Mouse (Mus musculus): ENCODE results near the gene Zfp973. TPM values are rescaled to one million over a fixed set of nuclear protein-coding genes. Genes with fewer than 3 reads are reported as not detected.
"Not testable (repeated sequence)": the region's sequence is repeated elsewhere in the genome, so short reads cannot be mapped to it uniquely, and the experiment has no call there.

The Zfp973 gene
- 10 to 100 TPM; 11.9 to 15.2 TPM for total RNA-seq (2021)
- long read RNA-seq, partial matches to known transcripts, result 0 of 6 reads
- long read RNA-seq, other reads (novel, unspliced or antisense), result 3 of 6 reads

DNA sequence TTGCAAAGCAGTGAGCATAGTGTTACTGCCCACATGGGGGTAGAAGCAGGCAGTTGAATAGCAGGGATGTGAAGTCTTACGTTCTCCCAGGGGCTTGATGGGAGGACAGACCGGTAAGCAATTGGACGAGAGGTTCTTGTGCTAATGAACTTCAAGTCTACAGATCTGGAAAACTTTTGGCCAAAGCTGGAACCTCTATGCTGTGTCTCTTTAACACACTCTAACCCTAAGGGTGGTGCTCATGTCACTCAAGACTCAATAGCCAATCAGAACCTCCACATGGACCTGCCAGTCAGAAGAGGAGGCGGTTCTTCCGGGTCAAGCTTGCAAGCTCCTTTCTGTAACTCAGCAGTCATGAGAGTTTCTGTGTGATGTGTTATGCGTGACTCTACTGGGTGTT lies at the start of gene Zfp973:
Gene Zfp973 (plus strand): TSS at position 301 of the 400 bp plus-strand sequence.
- DNase-seq (ENCODE audit: low spot score in 2 of 2), result not testable (repeated sequence)

DNA sequence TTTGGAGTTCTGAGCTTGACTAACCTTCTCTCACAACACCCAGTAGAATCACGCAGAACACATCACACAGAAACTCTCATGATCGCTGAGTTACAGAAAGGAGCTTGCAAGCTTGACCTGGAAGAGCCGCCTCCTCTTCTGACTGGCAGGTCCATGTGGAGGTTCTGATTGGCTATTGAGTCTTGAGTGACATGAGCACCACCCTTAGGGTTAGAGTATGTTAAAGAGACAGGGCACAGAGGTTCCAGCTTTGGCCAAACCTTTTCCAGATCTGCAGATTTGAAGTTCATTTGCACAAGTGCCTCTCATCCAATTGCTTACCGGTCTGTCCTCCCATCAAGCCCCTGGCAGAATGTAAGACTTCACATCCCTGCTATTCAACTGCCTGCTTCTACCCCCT lies 34.1 kb upstream of the Zfp973 start, which contains the start of gene Gm14308:
Gene Gm14308 (minus strand): TSS at position 101 of the 400 bp plus-strand sequence.
- not testable (repeated sequence) for DNase-seq (ENCODE audit: low spot score in 2 of 2)

GRCm38 (mm10) chr2:176708051-176708450 lies 37.7 kb downstream of the Zfp973 start, which contains the start of gene Gm14305:
Gene Gm14305 (plus strand): TSS chr2:176708328.
- DNase-seq (ENCODE audit: low spot score in 2 of 2), result peak in 1 of 2 experiments; percentile 17

Other genes starting within 250 kb of the Zfp973 start
- gene Gm14435, start 246.9 kb upstream of the Zfp973 start, total RNA-seq (2021), result 10 to 100 TPM; 15.7 to 19.0 TPM
- not detected for gene Gm14434, start 183.7 kb upstream of the Zfp973 start, total RNA-seq (2021)
- gene Zfp967, start 149.5 kb upstream of the Zfp973 start, total RNA-seq (2021), result not detected
- 1 to 10 TPM in 1 of 2 experiments, under 1 TPM in 1; 0.89 to 8.8 TPM for gene Gm14308, start 34.2 kb upstream of the Zfp973 start, total RNA-seq (2021)
- 10 to 100 TPM; 32.1 to 34.4 TPM for gene Gm14305, start 37.8 kb downstream of the Zfp973 start, total RNA-seq (2021)
- 10 to 100 TPM; 17.2 to 17.6 TPM for gene Gm14295, start 128.1 kb downstream of the Zfp973 start, total RNA-seq (2021)
- gene Gm14408, start 160.6 kb downstream of the Zfp973 start, total RNA-seq (2021), result not detected